9 mouse cellular contexts compared by ENCODE assay signal in the genomic region with DNA sequence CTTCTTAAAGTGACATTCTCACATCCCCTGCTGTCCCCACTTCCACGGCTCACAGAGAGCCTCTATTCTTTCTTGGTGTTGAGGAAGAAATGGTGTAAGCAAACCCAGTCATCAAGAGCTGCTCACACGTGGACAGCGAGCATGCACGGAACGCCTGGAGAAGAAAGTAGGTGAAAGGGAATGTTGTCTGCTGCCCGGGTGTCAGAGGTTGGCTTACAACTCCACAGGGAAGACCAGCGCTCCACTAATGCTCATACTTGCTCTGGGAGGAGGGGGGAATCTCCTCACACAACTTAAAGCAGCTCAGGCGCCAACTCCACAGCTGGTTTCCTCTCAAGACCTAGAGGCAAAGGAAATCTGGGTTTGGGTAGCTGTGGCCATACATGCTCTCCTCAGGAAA.
DNase-seq lines count a peak whose midpoint lies in the region; TF ChIP-seq lines count a peak whose summit lies in the region.
"Had no signal": no experiment of that assay in that cellular context is flagged by ENCODE, and none has a peak within 500 bp of the region (broad histone marks: within the 10 kb centered on the region; RNA-seq: fewer than 3 reads in every experiment).

No protein-coding gene starts in this region.

- TF ChIP-seq POLR2A in ES-Bruce4 (IDR thresholded peaks at IDR 0.05; ENCODE audit: insufficient read depth, low read length): no peak
- no peak for TF ChIP-seq POLR2A in brain, embryonic 14.5 days (IDR thresholded peaks at IDR 0.05; ENCODE audit: borderline replicate concordance, extremely low read depth, insufficient read depth, insufficient read length, poor library complexity, severe bottlenecking)

- peaks cover 8% of the 10 kb centered on the region; the same call in 1 of the 2 replicates for H3K9me3 ChIP-seq in ES-Bruce4 (replicated peaks; ENCODE audit: control insufficient read depth, insufficient read depth, low read length, poor library complexity, severe bottlenecking)

- no peaks in the 10 kb centered on the region for H3K27me3 ChIP-seq in ES-Bruce4 (ENCODE audit: control insufficient read depth, insufficient read depth, low read length, poor library complexity, severe bottlenecking)

- no peak overlapping the region for H3K4me3 ChIP-seq in ES-Bruce4 (ENCODE audit: low read depth, low read length)

- no peaks in the 10 kb centered on the region for H3K36me3 ChIP-seq in ES-Bruce4 (ENCODE audit: control insufficient read depth, insufficient read depth, low read length, poor library complexity, severe bottlenecking)

- peak; percentile 69 for DNase-seq in kidney, adult 11 months
- no peak for DNase-seq in kidney, postnatal 10 days
- DNase-seq in brain, embryonic 14.5 days (ENCODE audit: low read depth): peak; percentile 50
- peak; percentile 42 to 79 for DNase-seq in kidney, postnatal 25 days
- no peak for DNase-seq in gastrocnemius, adult 18-20 months (ENCODE audit: low spot score)
- no peak for DNase-seq in thymus, adult 18-20 months
- DNase-seq: spleen, adult 18-20 months; thymus, postnatal 4 days had no signal

- peaks cover 2% of the 10 kb centered on the region for H3K4me1 ChIP-seq in ES-Bruce4 (ENCODE audit: control insufficient read depth, insufficient read depth, low read length)

- TF ChIP-seq CTCF in ES-Bruce4 (IDR thresholded peaks at IDR 0.05; ENCODE audit: low read depth, low read length): no peak
- TF ChIP-seq CTCF in brain, embryonic 14.5 days (IDR thresholded peaks at IDR 0.05; ENCODE audit: borderline replicate concordance, extremely low read depth, insufficient read depth, insufficient read length): no peak

- peak overlapping the region; percentile 56 for H3K27ac ChIP-seq in ES-Bruce4 (ENCODE audit: insufficient read depth, low read length)

- H3K9ac ChIP-seq in ES-Bruce4 (ENCODE audit: low read depth, poor library complexity, severe bottlenecking): no peak overlapping the region

- TF ChIP-seq EP300 in ES-Bruce4 (IDR thresholded peaks at IDR 0.05; ENCODE audit: insufficient read depth, low read depth, low read length): no peak

Comparison
In these comparisons a context has a peak if more than half of its experiments do, and no peak if none do; other contexts are left out.
1. DNase-seq: peak in kidney, adult 11 months (single experiment), brain, embryonic 14.5 days (single experiment) and kidney, postnatal 25 days (2 of 2); none in kidney, postnatal 10 days (single experiment), gastrocnemius, adult 18-20 months (single experiment) and thymus, adult 18-20 months (0 of 2).